Mouse (Mus musculus): ENCODE measurements around the gene Gdf10. TPM values are rescaled to one million over a fixed set of nuclear protein-coding genes. Genes with fewer than 3 reads are reported as not detected.

The Gdf10 gene
- total and polyA plus RNA-seq, 3 experiments: 0.11 TPM; not detected in 2

GRCm38 (mm10) chr14:33931853-33932252 is 8.5 kb downstream of the Gdf10 start:
- no peaks in the 10 kb centered on the region for H3K4me1 ChIP-seq (ENCODE audit: insufficient read depth, low read depth, low read length)
- DNase-seq (ENCODE audit: low spot score): no peak
- no peaks in the 10 kb centered on the region for H3K27me3 ChIP-seq (ENCODE audit: insufficient read depth, low read length)
- ATAC-seq (ENCODE audit: extremely low read depth, insufficient number of reproducible peaks, low FRiP score, poor library complexity, severe bottlenecking): no peak
- H3K36me3 ChIP-seq (replicated peaks): no peaks in the 10 kb centered on the region
- no peak for TF ChIP-seq POLR2AphosphoS5 (IDR thresholded peaks at IDR 0.05; ENCODE audit: insufficient replicate concordance, low read depth, low read length)
- TF ChIP-seq TAL1 (conservative IDR thresholded peaks at IDR 0.05; ENCODE audit: low read depth, low read length): no peak
- peaks cover 76% of the 10 kb centered on the region for H3K9me3 ChIP-seq (replicated peaks)
- H3K4me3 ChIP-seq (ENCODE audit: low read depth, low read length): no peak overlapping the region

GRCm38 (mm10) chr14:33932935-33933703 is 9.7 kb downstream of the Gdf10 start:
- ATAC-seq (ENCODE audit: extremely low read depth, insufficient number of reproducible peaks, low FRiP score, poor library complexity, severe bottlenecking) (no peak; the same call in 1 of the 2 replicates), DNase-seq (ENCODE audit: low spot score) (no peak)
- Histone ChIP-seq H3K9me3 (replicated peaks) (peaks cover 68% of the 10 kb centered on the region), H3K27me3 (ENCODE audit: insufficient read depth, low read length) (no peaks in the 10 kb centered on the region), H3K36me3 (replicated peaks) (no peaks in the 10 kb centered on the region), H3K4me3 (ENCODE audit: low read depth, low read length) (no peak overlapping the region), H3K4me1 (ENCODE audit: insufficient read depth, low read depth, low read length) (no peaks in the 10 kb centered on the region)
- no peak for TF ChIP-seq POLR2AphosphoS5 (IDR thresholded peaks at IDR 0.05; ENCODE audit: insufficient replicate concordance, low read depth, low read length)

GRCm38 (mm10) chr14:33933778-33934317 is 10.5 kb downstream of the Gdf10 start:
- ATAC-seq (ENCODE audit: extremely low read depth, insufficient number of reproducible peaks, low FRiP score, poor library complexity, severe bottlenecking): no peak
- Histone ChIP-seq H3K27me3 (ENCODE audit: insufficient read depth, low read length) (no peaks in the 10 kb centered on the region), H3K36me3 (replicated peaks) (no peaks in the 10 kb centered on the region), H3K4me3 (ENCODE audit: low read depth, low read length) (no peak overlapping the region), H3K4me1 (ENCODE audit: insufficient read depth, low read depth, low read length) (no peaks in the 10 kb centered on the region), H3K9me3 (replicated peaks) (peaks cover 67% of the 10 kb centered on the region)
- DNase-seq (ENCODE audit: low spot score): no peak
- TF ChIP-seq CTCF (IDR thresholded peaks at IDR 0.05; ENCODE audit: low read depth, low read length): no peak
- TF ChIP-seq TAL1 (conservative IDR thresholded peaks at IDR 0.05; ENCODE audit: low read depth, low read length): no peak
- TF ChIP-seq GATA1 (IDR thresholded peaks at IDR 0.05; ENCODE audit: borderline replicate concordance, low read length): no peak
- TF ChIP-seq POLR2AphosphoS5 (IDR thresholded peaks at IDR 0.05; ENCODE audit: insufficient replicate concordance, low read depth, low read length): no peak
- no peak for TF ChIP-seq GATA2 (IDR thresholded peaks at IDR 0.05; ENCODE audit: borderline replicate concordance, low read depth, low read length)

- no peak for ATAC-seq (ENCODE audit: extremely low read depth, insufficient number of reproducible peaks, low FRiP score, poor library complexity, severe bottlenecking)
- no peak for DNase-seq (ENCODE audit: low spot score)
Observed at GRCm38 (mm10) chr14:33939117-33939516, 15.7 kb downstream of the Gdf10 start.

GRCm38 (mm10) chr14:33940739-33941138 is 17.4 kb downstream of the Gdf10 start, which contains the start of gene Gdf2:
Gene Gdf2, plus strand, starts transcription at chr14:33941039.
- Histone ChIP-seq H3K36me3 (replicated peaks) (no peaks in the 10 kb centered on the region), H3K27me3 (ENCODE audit: insufficient read depth, low read length) (no peaks in the 10 kb centered on the region), H3K4me3 (ENCODE audit: low read depth, low read length) (no peak within 1 kb of the TSS), H3K9me3 (replicated peaks) (peaks cover 69% of the 10 kb centered on the region), H3K4me1 (ENCODE audit: insufficient read depth, low read depth, low read length) (no peaks in the 10 kb centered on the region)
- TF ChIP-seq POLR2AphosphoS5 (IDR thresholded peaks at IDR 0.05; ENCODE audit: insufficient replicate concordance, low read depth, low read length): no peak
- no peak for TF ChIP-seq GATA2 (IDR thresholded peaks at IDR 0.05; ENCODE audit: borderline replicate concordance, low read depth, low read length)
- TF ChIP-seq CTCF (IDR thresholded peaks at IDR 0.05; ENCODE audit: low read depth, low read length): no peak
- no peak for TF ChIP-seq GATA1 (IDR thresholded peaks at IDR 0.05; ENCODE audit: borderline replicate concordance, low read length)
- TF ChIP-seq TAL1 (conservative IDR thresholded peaks at IDR 0.05; ENCODE audit: low read depth, low read length): no peak
- DNase-seq (ENCODE audit: low spot score) (no peak), ATAC-seq (ENCODE audit: extremely low read depth, insufficient number of reproducible peaks, low FRiP score, poor library complexity, severe bottlenecking) (no peak)

More at GRCm38 (mm10) chr14:33939117-33939516, 15.7 kb downstream of the Gdf10 start:
- Histone ChIP-seq H3K27me3 (ENCODE audit: insufficient read depth, low read length) (no peaks in the 10 kb centered on the region), H3K9me3 (replicated peaks) (peaks cover 66% of the 10 kb centered on the region), H3K4me1 (ENCODE audit: insufficient read depth, low read depth, low read length) (no peaks in the 10 kb centered on the region), H3K4me3 (ENCODE audit: low read depth, low read length) (no peak overlapping the region), H3K36me3 (replicated peaks) (no peaks in the 10 kb centered on the region)
- no peak for TF ChIP-seq GATA2 (IDR thresholded peaks at IDR 0.05; ENCODE audit: borderline replicate concordance, low read depth, low read length)
- TF ChIP-seq POLR2AphosphoS5 (IDR thresholded peaks at IDR 0.05; ENCODE audit: insufficient replicate concordance, low read depth, low read length): no peak
- no peak for TF ChIP-seq CTCF (IDR thresholded peaks at IDR 0.05; ENCODE audit: low read depth, low read length)
- no peak for TF ChIP-seq GATA1 (IDR thresholded peaks at IDR 0.05; ENCODE audit: borderline replicate concordance, low read length)

GRCm38 (mm10) chr14:33942222-33942621 is 18.8 kb downstream of the Gdf10 start:
- no peaks in the 10 kb centered on the region for H3K4me1 ChIP-seq (ENCODE audit: insufficient read depth, low read depth, low read length)
- no peaks in the 10 kb centered on the region for H3K36me3 ChIP-seq (replicated peaks)
- no peak overlapping the region for H3K4me3 ChIP-seq (ENCODE audit: low read depth, low read length)
- no peak for TF ChIP-seq CTCF (IDR thresholded peaks at IDR 0.05; ENCODE audit: low read depth, low read length)
- no peak for TF ChIP-seq GATA2 (IDR thresholded peaks at IDR 0.05; ENCODE audit: borderline replicate concordance, low read depth, low read length)
- TF ChIP-seq GATA1 (IDR thresholded peaks at IDR 0.05; ENCODE audit: borderline replicate concordance, low read length): no peak
- TF ChIP-seq TAL1 (conservative IDR thresholded peaks at IDR 0.05; ENCODE audit: low read depth, low read length): no peak
- no peak for TF ChIP-seq POLR2AphosphoS5 (IDR thresholded peaks at IDR 0.05; ENCODE audit: insufficient replicate concordance, low read depth, low read length)
- peaks cover 73% of the 10 kb centered on the region for H3K9me3 ChIP-seq (replicated peaks)
- no peaks in the 10 kb centered on the region for H3K27me3 ChIP-seq (ENCODE audit: insufficient read depth, low read length)
- no peak for DNase-seq (ENCODE audit: low spot score)
- no peak for ATAC-seq (ENCODE audit: extremely low read depth, insufficient number of reproducible peaks, low FRiP score, poor library complexity, severe bottlenecking)
